Mouse (Mus musculus) brown adipose tissue, adult 24 weeks (tissue): Measurements from ENCODE around the gene Fars2. TPM values are rescaled to one million over a fixed set of nuclear protein-coding genes. Genes with fewer than 3 reads are reported as not detected.
A peak's percentile ranks its signal among the peaks of the same experiment; 100 is the strongest.

Source experiments
- H3K27ac ChIP-seq: fragments of 200-500 bp; replicated peaks from 2 replicates; pipeline ENCODE4 v1.5.1; 2012; ENCODE audit warnings: low read depth, mild to moderate bottlenecking, low read length
- H3K4me1 ChIP-seq: fragments of 200-500 bp; 2 replicates; pipeline ENCODE4 v1.6.1; 2012; ENCODE audit warnings: low read length, mixed read lengths; ENCODE audit not compliant: control insufficient read depth, insufficient read depth, insufficient read length
- H3K4me3 ChIP-seq: fragments of 200-500 bp; 2 replicates; pipeline ENCODE4 v1.5.1; 2012; ENCODE audit warnings: low read depth, mild to moderate bottlenecking, low read length, moderate library complexity; ENCODE audit not compliant: insufficient read depth
- polyA plus RNA-seq: library from polyadenylated mRNA; stranded (reverse); fragments of >200 nt; gene quantifications from 2 replicates; pipeline ENCODE4 v1.2.4, GENCODE M21; 2012; ENCODE audit not compliant: missing spikeins, insufficient read depth, insufficient read length

The Fars2 gene
- polyA plus RNA-seq, 1 experiment: 91.4 TPM

DNA sequence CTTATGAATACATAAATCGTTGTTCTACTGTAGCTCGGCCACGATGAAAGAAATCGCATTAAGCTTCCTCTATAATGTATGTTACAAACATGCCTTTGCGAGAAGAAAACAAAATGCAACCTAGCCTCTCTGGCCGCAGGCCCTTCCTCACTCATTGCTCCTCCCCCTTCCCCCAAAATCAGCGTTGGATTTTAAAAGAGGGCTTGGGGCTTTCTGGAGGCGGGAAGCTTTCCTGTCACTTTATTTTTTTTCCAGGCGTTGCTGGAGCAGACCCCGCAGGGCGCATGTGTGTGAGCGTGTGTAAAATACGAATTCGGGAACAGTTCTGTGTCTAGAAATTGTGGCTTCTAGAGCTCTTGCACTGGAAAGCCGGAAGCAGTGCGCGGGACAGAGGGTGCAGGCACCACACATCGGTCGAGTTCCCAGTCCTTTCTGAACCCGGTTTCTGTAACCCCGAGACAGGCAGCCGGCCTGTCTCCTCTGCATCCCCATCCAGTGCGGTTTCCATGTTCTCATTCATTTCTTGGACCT lies 614.8 kb downstream of the Fars2 start:
- Histone ChIP-seq H3K27ac (no peak overlapping the region), H3K4me1 (0 out of 2 replicates have a peak, but pooled peaks cover 2% of the 10 kb centered on the region), H3K4me3 (peak overlapping the region; percentile 45)

DNA sequence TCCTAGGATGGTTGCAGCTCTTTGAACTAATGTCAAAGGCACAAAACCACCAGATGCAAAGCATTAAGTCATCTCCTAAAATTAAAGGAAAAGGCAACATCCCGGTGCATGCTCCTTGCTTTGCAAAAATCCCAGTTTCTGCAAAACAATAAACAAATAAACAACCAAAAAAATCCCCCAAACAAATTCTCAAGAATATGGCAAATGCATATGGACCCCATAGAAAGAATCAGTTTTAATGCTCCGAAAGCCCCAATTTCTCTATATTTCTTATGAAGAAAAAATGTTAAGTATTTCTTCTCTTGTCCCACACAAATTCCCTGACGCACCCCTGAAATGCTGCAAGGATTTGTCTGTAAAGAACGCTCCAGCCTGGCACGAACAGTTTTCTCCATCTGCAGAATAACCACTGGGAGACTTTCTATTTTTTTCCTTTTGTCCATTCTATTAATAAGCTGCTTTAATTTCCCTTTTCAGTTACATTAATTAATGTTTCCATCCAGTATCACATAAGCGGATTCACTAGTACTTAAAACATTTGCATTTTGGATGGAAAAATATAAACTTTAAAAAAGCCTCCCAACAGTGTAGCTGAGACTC lies 615.8 kb downstream of the Fars2 start:
- Histone ChIP-seq H3K27ac (no peak overlapping the region), H3K4me3 (no peak overlapping the region), H3K4me1 (0 out of 2 replicates have a peak, but pooled peaks cover 2% of the 10 kb centered on the region)

DNA sequence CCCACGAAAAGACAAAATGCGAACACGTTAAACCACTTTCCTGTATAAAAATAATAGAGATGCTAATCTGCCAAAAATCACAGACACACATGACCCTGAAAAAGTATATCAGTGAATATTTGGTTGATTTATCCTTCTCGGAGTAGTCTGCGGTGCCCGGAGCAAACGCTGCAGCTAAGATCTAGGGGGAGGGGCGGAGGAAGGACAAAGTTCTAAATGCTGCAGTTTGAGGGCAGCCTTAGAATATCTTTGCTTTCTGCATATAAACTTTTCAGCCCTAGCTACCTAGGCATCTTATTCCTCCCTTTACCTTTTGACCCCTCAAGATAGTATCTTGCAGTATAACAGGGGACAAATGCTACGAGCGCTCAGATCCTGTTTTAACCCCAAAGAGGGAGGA lies 616.4 kb downstream of the Fars2 start:
- no peak overlapping the region for H3K4me3 ChIP-seq
- no peak overlapping the region for H3K27ac ChIP-seq
- H3K4me1 ChIP-seq: 0 out of 2 replicates have a peak, but pooled peaks cover 2% of the 10 kb centered on the region

DNA sequence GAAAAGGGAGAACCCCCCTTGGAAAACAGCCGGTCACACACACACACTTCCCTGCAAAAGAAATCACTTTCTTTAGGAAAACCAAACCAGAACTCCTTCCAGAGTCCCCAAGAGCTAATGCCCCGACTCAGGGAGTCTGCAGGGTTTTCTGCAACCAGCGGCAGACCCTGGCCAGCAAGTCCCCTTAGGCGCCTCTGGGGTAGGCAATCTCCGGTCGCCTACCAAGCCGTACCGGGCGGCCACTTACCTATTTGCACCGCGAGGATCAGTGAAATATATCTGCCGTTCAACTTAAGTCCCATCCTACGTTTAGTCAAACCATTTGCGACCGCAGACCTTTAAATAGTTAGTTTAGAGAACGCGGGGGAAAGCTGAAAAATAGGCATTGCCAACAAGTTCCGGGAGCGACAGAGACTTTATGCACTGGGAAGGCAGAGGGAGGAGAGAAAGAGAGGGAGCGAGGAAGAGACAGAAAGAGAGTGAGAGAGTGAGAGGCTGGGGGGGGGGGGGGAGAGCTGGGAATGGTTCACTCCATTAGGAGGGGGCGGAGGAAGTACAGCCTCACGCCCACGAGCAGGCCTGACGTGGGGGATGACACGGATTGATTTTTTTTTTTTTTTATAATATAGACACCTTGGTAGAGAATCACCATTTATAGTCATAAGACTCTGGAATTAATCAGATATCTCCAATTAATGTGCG lies 616.9 kb downstream of the Fars2 start:
- no peak overlapping the region for H3K4me3 ChIP-seq
- no peak overlapping the region for H3K27ac ChIP-seq
- 0 out of 2 replicates have a peak, but pooled peaks cover 2% of the 10 kb centered on the region for H3K4me1 ChIP-seq

DNA sequence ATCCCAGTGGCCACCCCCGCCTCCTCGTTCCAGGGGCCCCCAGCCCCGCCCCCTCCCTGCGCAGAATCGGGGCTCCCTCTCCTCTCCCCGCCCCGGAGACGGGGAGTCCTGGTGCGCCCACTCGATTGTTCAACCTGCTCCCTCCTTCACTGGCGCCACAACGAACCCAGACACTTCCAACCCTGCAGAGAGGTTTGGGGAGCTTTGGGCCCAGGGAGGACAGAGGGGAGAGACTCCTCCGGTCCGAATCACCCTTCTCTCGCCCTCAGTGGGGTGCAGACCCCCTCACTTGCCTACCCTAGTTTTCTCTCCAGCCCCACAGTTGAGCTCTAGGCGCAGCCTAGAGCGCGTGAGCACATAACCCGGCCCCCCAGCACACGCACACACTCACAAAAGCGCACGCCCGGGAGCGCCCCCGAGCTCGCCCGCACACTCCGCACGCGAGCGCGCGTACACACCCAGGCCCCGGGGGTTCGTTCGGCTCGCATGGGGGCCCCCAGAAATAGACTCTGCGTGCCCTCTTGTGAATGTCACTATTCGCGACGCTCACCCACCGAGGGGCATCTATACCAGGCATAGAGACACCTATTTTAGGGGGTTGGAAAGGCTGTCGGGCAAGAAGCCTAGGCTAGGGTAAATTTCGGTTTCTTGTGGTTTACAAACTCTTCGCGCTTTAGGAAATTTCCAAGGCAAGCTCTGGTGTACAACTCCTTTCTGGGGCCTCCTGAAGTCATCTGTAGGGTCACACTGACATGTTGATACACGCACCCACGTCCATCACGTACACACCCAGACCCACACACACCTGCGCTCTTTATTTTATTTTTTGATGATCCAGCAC lies 617.7 kb downstream of the Fars2 start, which contains the start of gene Nrn1:
TSS of gene Nrn1 (minus strand) at position 401 of the 841 bp plus-strand sequence.
- Histone ChIP-seq H3K27ac (no peak within 1 kb of the TSS), H3K4me1 (0 out of 2 replicates have a peak, but pooled peaks cover 2% of the 10 kb centered on the region), H3K4me3 (0 out of 2 replicates have a peak within 1 kb of the TSS, but pooled peaks have one; percentile 29)

DNA sequence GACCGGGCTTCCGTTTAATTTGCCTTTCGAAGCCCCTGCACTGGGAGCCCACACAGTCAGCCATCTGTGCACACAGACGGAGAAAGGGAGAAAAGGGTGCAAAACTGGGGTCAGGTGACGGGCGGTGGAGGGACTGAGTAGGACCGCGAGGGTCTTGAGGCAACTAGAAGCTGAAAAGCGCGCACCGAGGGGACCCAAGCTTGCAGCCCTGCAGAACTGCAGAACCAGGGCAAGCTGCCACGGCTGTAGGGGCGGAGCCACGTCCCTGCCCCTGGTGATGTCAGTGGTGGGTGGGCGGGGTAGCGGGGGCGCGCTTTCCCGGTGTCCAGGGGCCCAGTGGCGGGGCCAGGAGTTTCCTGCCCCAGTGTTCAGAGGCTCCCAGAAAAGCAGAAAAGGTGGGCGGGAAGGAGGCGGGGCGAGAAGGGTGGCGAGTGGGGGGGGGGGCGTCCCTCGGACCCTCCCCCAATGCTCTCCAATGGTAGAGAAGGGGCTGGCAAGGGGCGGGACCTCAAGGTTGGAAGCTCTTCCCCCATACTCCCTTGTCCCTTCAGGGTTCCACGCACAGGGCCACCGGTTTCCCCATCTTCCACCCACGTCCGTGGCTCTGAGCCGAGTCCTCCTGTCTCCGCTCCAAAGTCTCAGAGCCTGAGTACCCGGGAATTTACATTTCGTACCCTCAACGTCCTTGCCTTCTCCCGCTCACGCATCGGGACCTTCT lies 618.8 kb downstream of the Fars2 start:
- H3K4me1 ChIP-seq: 0 out of 2 replicates have a peak, but pooled peaks cover 2% of the 10 kb centered on the region
- H3K27ac ChIP-seq: no peak overlapping the region
- no peak overlapping the region for H3K4me3 ChIP-seq

DNA sequence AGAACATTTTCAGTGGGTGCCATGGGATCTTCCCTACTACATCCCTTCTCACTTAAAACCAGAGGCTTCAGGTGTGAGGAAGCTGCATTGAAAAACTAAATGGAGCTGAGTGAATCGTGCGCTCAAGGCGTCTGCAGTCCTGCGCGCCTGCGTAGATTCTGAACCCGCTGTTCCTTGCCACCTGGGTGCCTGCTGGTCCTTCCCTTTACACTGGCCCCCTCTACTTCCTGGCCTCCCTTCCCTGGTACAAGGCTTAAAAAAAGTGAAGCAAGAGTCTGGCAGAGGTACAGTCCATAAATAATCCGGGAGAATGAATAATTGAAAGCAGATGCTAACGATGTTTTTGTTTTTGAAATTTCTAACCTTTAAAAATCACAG lies 619.4 kb downstream of the Fars2 start:
- Histone ChIP-seq H3K27ac (no peak overlapping the region), H3K4me3 (no peak overlapping the region), H3K4me1 (no peaks in the 10 kb centered on the region)

DNA sequence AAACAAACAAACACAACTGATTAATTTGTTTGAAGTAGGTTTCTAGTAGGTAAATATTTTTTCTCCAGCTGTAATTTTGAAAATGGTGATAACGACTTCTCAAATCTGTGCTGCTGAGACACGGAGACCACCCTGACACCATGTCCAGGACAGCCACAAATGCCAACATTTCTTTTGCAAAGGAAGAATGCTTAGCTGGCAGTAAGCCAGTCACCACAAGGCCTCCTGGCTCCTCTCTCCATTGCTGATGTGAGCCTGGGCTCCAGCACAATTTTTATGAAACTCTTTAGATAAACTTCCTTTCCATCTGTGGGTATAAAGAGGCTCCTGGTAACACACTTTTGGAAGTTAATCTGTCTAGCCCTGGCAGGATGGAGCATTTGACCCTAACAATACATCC lies 632.8 kb downstream of the Fars2 start:
- no peaks in the 10 kb centered on the region for H3K4me1 ChIP-seq
- H3K4me3 ChIP-seq: no peak overlapping the region
- no peak overlapping the region for H3K27ac ChIP-seq

DNA sequence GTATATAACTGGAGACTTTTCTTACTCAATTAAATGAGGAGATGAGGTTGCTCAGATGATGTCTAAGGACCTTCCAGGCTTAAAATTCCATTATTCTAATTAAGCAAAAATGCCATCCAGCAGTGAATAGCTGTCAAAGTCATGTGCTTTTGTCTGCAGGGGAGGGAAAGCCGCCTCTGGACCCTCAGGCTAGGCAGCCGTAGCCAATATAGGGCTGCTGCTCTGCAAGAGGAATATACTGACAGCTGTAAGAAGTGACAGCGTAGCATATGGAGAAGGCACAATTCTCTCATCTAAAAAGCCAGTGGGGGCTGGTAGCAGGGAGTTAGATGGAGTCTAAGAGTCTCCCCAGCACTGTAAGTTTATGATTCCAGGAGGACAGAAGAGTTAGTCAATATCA lies 634.6 kb downstream of the Fars2 start:
- H3K27ac ChIP-seq: no peak overlapping the region

DNA sequence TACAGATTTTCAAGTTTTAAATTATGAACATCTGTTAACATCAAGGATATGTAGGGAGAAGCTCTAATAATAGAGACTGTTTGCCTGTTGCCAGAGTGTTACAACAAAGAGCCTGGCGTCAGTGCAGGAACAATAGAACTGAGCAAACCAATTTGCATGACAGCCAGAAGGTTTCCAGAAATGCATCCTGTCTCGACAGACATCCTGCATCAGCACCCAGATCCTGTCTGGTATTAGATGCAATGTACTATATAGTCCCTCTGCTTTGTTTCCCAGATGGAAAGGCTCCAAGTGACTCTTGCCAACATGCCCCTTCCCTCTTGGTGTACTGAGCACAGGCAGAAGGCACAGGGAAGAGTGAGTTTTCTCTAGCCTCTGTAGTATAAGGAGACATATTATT lies 649.6 kb downstream of the Fars2 start:
- Histone ChIP-seq H3K4me1 (no peaks in the 10 kb centered on the region), H3K4me3 (no peak overlapping the region), H3K27ac (no peak overlapping the region)

More for the DNA sequence above, 634.6 kb downstream of the Fars2 start:
- Histone ChIP-seq H3K4me1 (no peaks in the 10 kb centered on the region), H3K4me3 (no peak overlapping the region)

Other genes starting within 250 kb of the Fars2 start
- gene Rpp40, start 211.1 kb upstream of the Fars2 start, polyA plus RNA-seq: 21.2 and 30.9 TPM in 2 replicates
- not detected in 2 replicates for gene Ppp1r3g, start 158.6 kb upstream of the Fars2 start, polyA plus RNA-seq
- 11.9 and 13.9 TPM in 2 replicates for gene Lyrm4, start 114 bp downstream of the Fars2 start, polyA plus RNA-seq